ENCODE assay signal across 14 mouse cellular contexts in genomic region chrX:166307437-166308222, GRCm38 (mm10).
A peak's percentile ranks its signal among the peaks of the same experiment; 100 is the strongest.
DNase-seq lines count a peak whose midpoint lies in the region; TF ChIP-seq lines count a peak whose summit lies in the region.
"Had no signal": no experiment of that assay in that cellular context is flagged by ENCODE, and none has a peak within 500 bp of the region (broad histone marks: within the 10 kb centered on the region; RNA-seq: fewer than 3 reads in every experiment).

No protein-coding gene starts in this region.

- no peaks in the 10 kb centered on the region for H3K4me1 ChIP-seq in cerebellum, adult 2 months (ENCODE audit: control insufficient read depth, insufficient read depth, low read length)
- H3K4me1 ChIP-seq: embryonic facial prominence, embryonic 12.5 days; heart, embryonic 13.5 days; stomach, embryonic 15.5 days had no signal

- 61% methylated on average over 7 of the region's 7 CpGs for WGBS in cerebellum, adult 2 months

- H3K27ac ChIP-seq in cerebellum, adult 2 months (ENCODE audit: insufficient read depth, low read length), result no peak overlapping the region
- peak overlapping the region; percentile 13 for H3K27ac ChIP-seq in left cerebral cortex, adult 2 months
- no peak overlapping the region for H3K27ac ChIP-seq in gastrocnemius, adult 2 months
- H3K27ac ChIP-seq: embryonic facial prominence, embryonic 12.5 days; heart, embryonic 13.5 days; stomach, embryonic 15.5 days had no signal

- H3K4me3 ChIP-seq in cerebellum, adult 2 months (replicated peaks; ENCODE audit: insufficient read depth, low read depth, low read length), result no peak overlapping the region
- no peak overlapping the region for H3K4me3 ChIP-seq in left cerebral cortex, adult 2 months
- H3K4me3 ChIP-seq in gastrocnemius, adult 2 months, result no peak overlapping the region
- H3K4me3 ChIP-seq: embryonic facial prominence, embryonic 12.5 days; heart, embryonic 13.5 days; stomach, embryonic 15.5 days had no signal

- DNase-seq in cerebellum, postnatal 14 days, result peak; percentile 22 to 39
- no peak for DNase-seq in cerebellum, adult 2 months
- DNase-seq in left cerebral cortex, adult 2 months (ENCODE audit: extremely low spot score in 1 of 2, low spot score in 2 of 2), result peak in 1 of 2 experiments; percentile 18
- no peak for DNase-seq in left cerebral cortex, adult 18-20 months (ENCODE audit: low spot score in 2 of 2)
- DNase-seq in brain, embryonic 14.5 days (ENCODE audit: low read depth), result peak; percentile 92
- peak; percentile 35 to 68 for DNase-seq in layer of hippocampus, postnatal 14 days (ENCODE audit: low spot score in 2 of 2)
- no peak for DNase-seq in gastrocnemius, adult 2 months
- DNase-seq in kidney, adult 11 months, result no peak
- DNase-seq: adrenal gland, postnatal 10 days; lung, embryonic 14.5 days; thymus, postnatal 14 days had no signal

- intact Hi-C loops in left cerebral cortex, adult 2 months (cut with DNase I), result no loop called here
- intact Hi-C loops in gastrocnemius, adult 2 months (cut with DNase I), result no loop called here

- H3K27me3 ChIP-seq in cerebellum, adult 2 months (ENCODE audit: control insufficient read depth, insufficient read depth, low read length), result no peaks in the 10 kb centered on the region

- TF ChIP-seq CTCF in cerebellum, adult 2 months (IDR thresholded peaks at IDR 0.05; ENCODE audit: borderline replicate concordance, insufficient read depth, low read depth, low read length), result no peak
- no peak for TF ChIP-seq CTCF in left cerebral cortex, adult 2 months (IDR thresholded peaks at IDR 0.05)
- no peak for TF ChIP-seq CTCF in brain, embryonic 14.5 days (IDR thresholded peaks at IDR 0.05; ENCODE audit: borderline replicate concordance, extremely low read depth, insufficient read depth, insufficient read length)
- TF ChIP-seq CTCF in gastrocnemius, adult 2 months (IDR thresholded peaks at IDR 0.05), result no peak

- TF ChIP-seq POLR2A in cerebellum, adult 2 months (IDR thresholded peaks at IDR 0.05; ENCODE audit: borderline replicate concordance, insufficient read depth, low read length), result no peak
- TF ChIP-seq POLR2A in brain, embryonic 14.5 days (IDR thresholded peaks at IDR 0.05; ENCODE audit: borderline replicate concordance, extremely low read depth, insufficient read depth, insufficient read length, poor library complexity, severe bottlenecking), result no peak

Comparison
In these comparisons a context has a peak if more than half of its experiments do, and no peak if none do; other contexts are left out.
1. DNase-seq: peak in cerebellum, postnatal 14 days (2 of 2), brain, embryonic 14.5 days (single experiment) and layer of hippocampus, postnatal 14 days (2 of 2); none in cerebellum, adult 2 months (0 of 2), left cerebral cortex, adult 18-20 months (0 of 2), gastrocnemius, adult 2 months (single experiment) and kidney, adult 11 months (single experiment).